Mouse (Mus musculus) intestine, postnatal 0 days (tissue): ENCODE data around the gene Kat8. TPM values are rescaled to one million over a fixed set of nuclear protein-coding genes. Genes with fewer than 3 reads are reported as not detected.
A peak's percentile ranks its signal among the peaks of the same experiment; 100 is the strongest.

Source experiments
- ATAC-seq: fragments of 200-750 bp; cut with Nextera tagmentation; 2 replicates; pipeline ENCODE4 v1.8.0; 2017; ENCODE audit warnings: mild to moderate bottlenecking, moderate TSS enrichment, moderate library complexity
- H3K27ac ChIP-seq: fragments of 300-500 bp; sonication (generic); 2 replicates; pipeline ENCODE4 v1.5.1; 2014; ENCODE audit warnings: mild to moderate bottlenecking, low read depth, low read length, moderate library complexity
- H3K27me3 ChIP-seq: fragments of 300-500 bp; sonication (generic); replicated peaks from 2 replicates; pipeline ENCODE4 v1.6.1; 2014; ENCODE audit warnings: low read length, mixed read lengths; ENCODE audit not compliant: control insufficient read depth, insufficient read depth
- H3K36me3 ChIP-seq: fragments of 300-500 bp; sonication (generic); 2 replicates; pipeline ENCODE4 v1.6.1; 2014; ENCODE audit warnings: mild to moderate bottlenecking, moderate library complexity; ENCODE audit not compliant: control insufficient read depth, insufficient read depth
- H3K4me1 ChIP-seq: fragments of 300-500 bp; sonication (generic); replicated peaks from 2 replicates; pipeline ENCODE4 v1.6.1; 2014; ENCODE audit warnings: antibody characterized with exemption, low read length, mixed read lengths; ENCODE audit not compliant: control insufficient read depth, insufficient read depth
- H3K4me2 ChIP-seq: fragments of 300-500 bp; sonication (generic); replicated peaks from 2 replicates; pipeline ENCODE4 v1.6.1; 2014; ENCODE audit warnings: low read depth, mild to moderate bottlenecking, moderate library complexity
- H3K4me3 ChIP-seq: fragments of 300-500 bp; sonication (generic); 2 replicates; pipeline ENCODE4 v1.5.1; 2014; ENCODE audit warnings: low read depth, low read length
- H3K9ac ChIP-seq: fragments of 300-500 bp; sonication (generic); 2 replicates; pipeline ENCODE4 v1.6.1; 2014; ENCODE audit warnings: mild to moderate bottlenecking, low read depth, low read length
- H3K9me3 ChIP-seq: fragments of 300-500 bp; sonication (generic); 2 replicates; pipeline ENCODE4 v1.6.1; 2016; ENCODE audit warnings: mixed run types; ENCODE audit not compliant: control insufficient read depth
- CTCF ChIP-seq: sonication (generic); IDR thresholded peaks from 2 replicates; pipeline ENCODE4 v1.5.1; 2016; ENCODE audit warnings: low read depth, mild to moderate bottlenecking, control low read depth, antibody characterized with exemption, moderate library complexity
- WGBS: fragments of 180-500 bp; shearing (Covaris S2); extraction: QIAGEN DNeasy Blood & Tissue Kit; methylation state at CpG from one replicate; pipeline ENCODE4 v1.1.7; 2014; 5-methylcytosine and 5-hydroxymethylcytosine counted together
- polyA plus RNA-seq: library from polyadenylated mRNA; unstranded; fragments of >200 nt; fragmentation: Nextera tagmentation; extraction: Ambion mirVana; gene quantifications from 2 replicates; pipeline ENCODE4 v1.2.1, GENCODE M21; 2015

Kat8 gene
- polyA plus RNA-seq, 1 experiment from 2014 or later: 18.0 TPM

DNA sequence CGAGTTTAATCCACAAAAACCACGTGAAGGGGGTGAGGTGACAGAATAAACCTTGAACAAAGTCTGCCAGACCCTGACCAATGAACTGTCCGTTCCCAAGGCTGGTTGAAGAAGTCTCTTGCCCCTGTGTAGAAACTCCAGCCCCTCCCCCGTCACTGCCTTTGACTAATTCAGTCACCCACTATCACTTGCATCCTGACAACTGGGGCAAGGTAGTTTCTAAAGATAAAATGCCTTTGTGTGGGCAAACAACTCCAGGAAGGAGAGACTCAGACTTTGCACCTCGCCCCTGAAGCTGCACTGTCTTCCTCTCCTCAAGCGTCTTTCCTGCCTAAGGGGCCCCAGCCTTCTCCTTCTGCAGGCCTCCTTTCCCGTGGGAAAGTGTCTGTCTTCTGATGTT, 12.3 kb upstream of the Kat8 start:
- H3K4me3 ChIP-seq: no peak overlapping the region
- peak overlapping the region; percentile 46 for H3K4me2 ChIP-seq
- peaks cover 4% of the 10 kb centered on the region; the same call in 1 of the 2 replicates for H3K4me1 ChIP-seq
- TF ChIP-seq CTCF: no peak
- H3K9me3 ChIP-seq: no peaks in the 10 kb centered on the region
- H3K27ac ChIP-seq: peak overlapping the region; percentile 82
- H3K27me3 ChIP-seq: no peaks in the 10 kb centered on the region
- ATAC-seq: peak; percentile 49
- H3K9ac ChIP-seq: peak overlapping the region; percentile 31; the same call in 1 of the 2 replicates
- no peaks in the 10 kb centered on the region for H3K36me3 ChIP-seq
- WGBS: 18% methylated on average over 7 of the region's 7 CpGs

DNA sequence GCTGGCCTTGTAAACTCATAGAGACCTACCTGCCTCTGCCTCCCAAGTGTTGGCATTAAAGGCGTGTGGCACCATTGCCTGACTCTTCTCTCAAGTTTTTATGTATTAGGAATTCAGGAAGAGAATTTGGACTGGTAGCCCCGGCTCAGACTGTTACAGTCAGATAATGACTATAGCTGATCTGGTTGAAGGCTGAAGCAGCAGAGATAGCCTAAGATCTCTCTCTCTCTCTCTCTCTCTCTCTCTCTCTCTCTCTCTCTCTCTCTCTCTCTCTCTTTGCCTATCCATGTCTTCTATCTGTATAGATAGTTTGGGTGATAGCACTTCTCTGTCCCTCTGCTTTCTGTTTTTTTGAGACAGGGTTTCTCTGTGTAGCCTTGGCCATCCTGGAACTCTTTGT, 10.5 kb upstream of the Kat8 start:
- Histone ChIP-seq H3K36me3 (peaks cover 17% of the 10 kb centered on the region), H3K4me3 (no peak overlapping the region), H3K4me2 (no peak overlapping the region), H3K27ac (no peak overlapping the region), H3K9me3 (no peaks in the 10 kb centered on the region), H3K4me1 (no peaks in the 10 kb centered on the region), H3K9ac (no peak overlapping the region), H3K27me3 (no peaks in the 10 kb centered on the region)
- ATAC-seq: no peak
- 75% methylated on average over 2 of the region's 2 CpGs for WGBS
- no peak for TF ChIP-seq CTCF

DNA sequence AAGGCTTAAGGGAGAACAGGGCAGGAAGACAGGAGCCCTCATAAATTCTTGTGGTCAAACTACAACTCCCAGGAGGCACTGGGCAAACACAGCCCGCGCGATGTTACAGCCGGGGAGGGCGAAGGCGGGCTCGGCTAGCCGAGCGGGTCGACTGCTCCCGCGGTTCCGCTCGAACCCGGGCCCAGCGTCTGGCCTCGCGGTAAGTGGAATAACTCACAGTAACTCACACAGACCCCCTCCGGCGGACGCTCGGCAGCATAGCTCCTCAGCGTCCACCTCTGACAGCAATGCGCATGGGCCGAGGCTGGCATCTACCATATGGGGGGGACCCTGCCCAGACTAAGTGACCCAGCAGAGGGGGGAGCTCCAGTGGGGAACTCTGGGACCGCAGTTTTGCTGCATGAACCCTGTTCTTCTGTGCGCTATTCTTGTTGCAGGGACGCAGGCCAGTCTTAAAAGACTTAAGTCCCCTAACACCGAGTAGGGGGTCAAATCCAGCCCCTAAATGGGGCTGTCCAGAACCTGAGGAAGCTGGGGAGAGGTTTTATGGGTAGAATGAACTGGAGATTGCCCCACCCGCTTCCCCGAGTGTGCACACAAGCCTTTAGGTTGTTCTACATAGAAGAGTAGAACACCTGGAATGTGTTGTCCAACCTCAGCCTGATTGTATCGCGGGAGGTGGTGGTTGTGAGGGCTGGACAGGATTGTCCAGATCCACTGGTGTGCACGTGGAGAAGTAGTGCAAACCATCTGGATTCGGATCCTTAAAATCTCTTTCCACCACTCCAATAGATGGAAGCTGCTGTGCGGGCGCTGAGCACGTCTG, 8.1 kb upstream of the Kat8 start, which contains the start of gene Bckdk:
TSS of gene Bckdk (plus strand) at position 112 of the 826 bp plus-strand sequence.
- H3K4me2 ChIP-seq: peak within 1 kb of the TSS; percentile 87
- TF ChIP-seq CTCF: peak; percentile 48
- H3K27me3 ChIP-seq: no peaks in the 10 kb centered on the region
- ATAC-seq: peak; percentile 68
- WGBS: 3% methylated on average over 38 of the region's 38 CpGs
- H3K4me1 ChIP-seq: no peaks in the 10 kb centered on the region
- H3K4me3 ChIP-seq: peak within 1 kb of the TSS; percentile 67
- H3K9me3 ChIP-seq: no peaks in the 10 kb centered on the region
- H3K27ac ChIP-seq: peak within 1 kb of the TSS; percentile 67
- peaks cover 39% of the 10 kb centered on the region for H3K36me3 ChIP-seq
- H3K9ac ChIP-seq: peak within 1 kb of the TSS; percentile 72

DNA sequence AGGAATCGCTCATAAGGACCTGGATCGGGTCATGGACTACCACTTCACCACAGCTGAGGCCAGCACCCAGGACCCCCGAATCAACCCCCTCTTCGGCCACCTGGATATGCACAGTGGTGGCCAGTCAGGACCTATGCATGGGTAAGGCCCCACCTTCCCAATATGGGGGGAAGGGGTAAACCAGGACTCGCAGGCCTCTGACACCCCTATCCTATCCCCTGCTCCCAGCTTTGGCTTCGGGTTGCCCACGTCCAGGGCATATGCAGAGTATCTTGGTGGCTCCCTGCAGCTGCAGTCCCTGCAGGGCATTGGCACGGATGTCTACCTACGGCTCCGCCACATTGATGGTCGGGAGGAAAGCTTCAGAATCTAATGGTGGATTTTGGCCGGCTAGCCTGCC, 4.4 kb upstream of the Kat8 start:
- peaks cover 39% of the 10 kb centered on the region for H3K36me3 ChIP-seq
- no peak overlapping the region for H3K4me3 ChIP-seq
- 94% methylated on average over 12 of the region's 12 CpGs for WGBS

DNA sequence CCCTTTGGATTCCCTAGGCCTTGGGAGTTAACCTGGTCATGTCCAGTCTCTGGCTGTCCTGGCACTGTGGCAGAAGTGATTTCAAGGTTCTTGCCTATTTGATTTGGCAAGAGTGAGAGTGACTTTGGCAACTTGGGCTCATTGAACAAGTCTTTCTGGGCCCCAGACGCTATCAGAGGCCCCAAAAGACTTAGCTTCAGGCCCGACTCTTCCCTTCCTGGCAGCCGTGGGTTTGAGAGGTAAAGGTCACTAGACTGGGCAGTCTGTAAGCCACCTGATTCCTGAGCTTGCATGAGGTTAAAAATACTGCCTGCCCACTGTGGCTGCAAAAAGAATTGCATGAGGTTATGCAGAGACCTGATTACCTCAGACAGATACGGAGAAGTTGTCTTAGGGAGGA, 3.7 kb upstream of the Kat8 start:
- H3K4me2 ChIP-seq: no peak overlapping the region
- no peak overlapping the region for H3K4me3 ChIP-seq
- H3K9ac ChIP-seq: no peak overlapping the region
- no peaks in the 10 kb centered on the region for H3K9me3 ChIP-seq
- ATAC-seq: no peak
- H3K27ac ChIP-seq: peak overlapping the region; percentile 46; the same call in 1 of the 2 replicates
- no peaks in the 10 kb centered on the region for H3K27me3 ChIP-seq
- H3K4me1 ChIP-seq: peaks cover 4% of the 10 kb centered on the region; the same call in 1 of the 2 replicates
- peaks cover 39% of the 10 kb centered on the region for H3K36me3 ChIP-seq
- no peak for TF ChIP-seq CTCF
- WGBS: 64% methylated on average over 4 of the region's 4 CpGs

More for the DNA sequence above, 4.4 kb upstream of the Kat8 start:
- H3K27me3 ChIP-seq: no peaks in the 10 kb centered on the region
- TF ChIP-seq CTCF: no peak
- no peak overlapping the region for H3K9ac ChIP-seq
- H3K4me2 ChIP-seq: no peak overlapping the region
- no peak for ATAC-seq
- no peak overlapping the region for H3K27ac ChIP-seq
- no peaks in the 10 kb centered on the region for H3K9me3 ChIP-seq
- H3K4me1 ChIP-seq: peaks cover 4% of the 10 kb centered on the region; the same call in 1 of the 2 replicates

DNA sequence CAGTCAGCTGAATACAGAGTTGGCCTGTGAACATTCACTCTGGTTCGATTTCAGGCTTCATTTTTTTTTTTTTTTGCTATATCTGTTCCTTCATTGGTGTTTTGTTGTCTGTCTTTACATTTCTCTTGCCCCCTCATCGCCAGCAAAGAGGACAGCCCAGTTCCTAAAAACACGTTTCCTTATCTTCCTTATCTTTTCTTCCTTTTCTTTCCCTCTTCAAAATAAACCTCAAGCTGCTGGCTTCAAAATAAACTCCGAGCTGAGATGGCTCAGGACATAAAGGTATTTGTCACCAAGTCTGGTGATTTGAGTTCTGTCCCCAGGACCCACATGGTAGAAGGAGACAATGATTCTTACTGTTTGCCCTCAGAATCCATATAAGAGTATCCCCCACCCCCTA, 622 bp downstream of the Kat8 start:
- ATAC-seq: no peak
- Histone ChIP-seq H3K4me2 (peak overlapping the region; percentile 74), H3K9ac (peak overlapping the region; percentile 64), H3K9me3 (no peaks in the 10 kb centered on the region), H3K27me3 (no peaks in the 10 kb centered on the region), H3K36me3 (peaks cover 22% of the 10 kb centered on the region), H3K27ac (peak overlapping the region; percentile 77), H3K4me1 (peaks cover 4% of the 10 kb centered on the region; the same call in 1 of the 2 replicates), H3K4me3 (peak overlapping the region; percentile 82)
- WGBS: 7% methylated on average over 4 of the region's 4 CpGs
- no peak for TF ChIP-seq CTCF
